Mouse (Mus musculus) ES-E14 (cell line): Measurements from ENCODE around the gene Cep72. TPM values are rescaled to one million over a fixed set of nuclear protein-coding genes. Genes with fewer than 3 reads are reported as not detected.

ENCODE experiments used
- DNase-seq: peaks from one replicate; pipeline ENCODE4 v3.0.0-alpha.2; 2013; ENCODE audit warnings: low read depth, low spot score
- H3K27ac ChIP-seq: 2 replicates; pipeline ENCODE4 v1.5.1; 2012; ENCODE audit warnings: low read depth, mild to moderate bottlenecking, low read length, moderate library complexity, mixed read lengths; ENCODE audit not compliant: poor library complexity, insufficient read depth, severe bottlenecking
- H3K36me3 ChIP-seq: 2 replicates; pipeline ENCODE4 v1.6.1; 2012; ENCODE audit warnings: mild to moderate bottlenecking, low read length, moderate library complexity, mixed read lengths; ENCODE audit not compliant: control insufficient read depth, poor library complexity, insufficient read depth, severe bottlenecking
- H3K4me1 ChIP-seq, 2 experiments: fragments of 150-350 bp in 1 of 2; sonication (generic) in 1 of 2; 2 replicates each; pipeline ENCODE4 v1.6.1; 2012; ENCODE audit warnings: low read length in 2 of 2, mild to moderate bottlenecking in 1 of 2, mixed read lengths in 1 of 2; ENCODE audit not compliant: control insufficient read depth in 2 of 2, insufficient read depth in 2 of 2, poor library complexity in 1 of 2
- H3K4me3 ChIP-seq, 2 experiments: fragments of 150-350 bp in 1 of 2; sonication (generic) in 1 of 2; 2 replicates each; pipeline ENCODE4 v1.5.1; 2012; ENCODE audit warnings: low read length in 2 of 2, low read depth in 1 of 2, mild to moderate bottlenecking in 1 of 2, mixed read lengths in 1 of 2; ENCODE audit not compliant: insufficient read depth in 1 of 2, poor library complexity in 1 of 2, severe bottlenecking in 1 of 2
- H3K9ac ChIP-seq: 2 replicates; pipeline ENCODE4 v1.6.1; 2012; ENCODE audit warnings: low read depth, mild to moderate bottlenecking, low read length, mixed read lengths; ENCODE audit not compliant: poor library complexity, insufficient read depth, severe bottlenecking
- H3K9me3 ChIP-seq: fragments of 150-350 bp; sonication (generic); 2 replicates; pipeline ENCODE4 v1.6.1; 2012; ENCODE audit warnings: low read depth, mild to moderate bottlenecking, low read length; ENCODE audit not compliant: control insufficient read depth, insufficient read depth
- CHD2 ChIP-seq: IDR thresholded peaks from 2 replicates; pipeline ENCODE4 v1.6.1; 2014; ENCODE audit warnings: mild to moderate bottlenecking, low read depth, low read length, inconsistent platforms
- HCFC1 ChIP-seq: IDR thresholded peaks from 2 replicates; pipeline ENCODE4 v1.6.1; 2012; ENCODE audit warnings: low read length, inconsistent platforms, borderline replicate concordance; ENCODE audit not compliant: insufficient read depth
- MAFK ChIP-seq: IDR thresholded peaks from 2 replicates; pipeline ENCODE4 v1.6.1; 2014; ENCODE audit warnings: mild to moderate bottlenecking, low read depth, low read length, inconsistent platforms; ENCODE audit not compliant: insufficient read depth
- ZC3H11A ChIP-seq: IDR thresholded peaks from 2 replicates; pipeline ENCODE4 v1.6.1; 2012; ENCODE audit warnings: low read depth, mild to moderate bottlenecking, inconsistent platforms, low read length, borderline replicate concordance
- ZNF384 ChIP-seq: IDR thresholded peaks from 2 replicates; pipeline ENCODE4 v1.6.1; 2012; ENCODE audit warnings: low read depth, low read length, inconsistent platforms
- in situ Hi-C, 2 experiments: fragments of 600-800 bp; cut with MboI; formaldehyde crosslinking; loops; one replicate each; pipeline ENCODE4 v1.15.1; 2025; ENCODE audit warnings: low sequenced_read_pairs in 2 of 2, inconsistent platforms in 1 of 2; ENCODE audit not compliant: unreplicated experiment in 2 of 2
- total RNA-seq: library from RNA; depleted of rRNA; stranded (reverse); fragments of 300-350 nt; gene quantifications from 2 replicates; pipeline ENCODE4 v1.2.3, GENCODE M21; 2012

Cep72 gene
- total RNA-seq, 1 experiment, result 7.6 TPM

DNA sequence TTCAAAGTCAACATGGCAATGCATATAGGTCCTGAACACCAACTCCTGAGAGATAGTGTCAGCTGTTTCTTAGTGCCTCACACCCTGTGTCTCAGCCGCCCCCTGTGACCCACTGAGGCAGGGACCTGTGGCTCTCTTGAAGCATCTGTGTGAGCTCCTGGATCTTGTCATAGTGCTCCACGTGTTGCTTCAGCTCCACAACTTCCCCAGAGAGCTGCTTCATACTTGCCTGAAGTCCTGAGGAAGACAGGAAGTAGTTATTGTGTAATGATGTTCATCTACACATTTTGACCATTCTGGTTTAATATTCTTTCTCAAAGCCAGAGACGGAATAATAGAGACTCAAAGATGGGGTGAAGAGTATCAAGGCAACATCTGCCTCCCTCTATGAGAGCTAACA is 22.2 kb downstream of the Cep72 start:
- H3K36me3 ChIP-seq, result peaks cover 18% of the 10 kb centered on the region
- H3K9ac ChIP-seq, result no peak overlapping the region
- DNase-seq, result no peak
- H3K4me3 ChIP-seq, result no peak overlapping the region
- no peaks in the 10 kb centered on the region for H3K9me3 ChIP-seq
- in situ Hi-C loops, result no loop called here
- no peaks in the 10 kb centered on the region for H3K4me1 ChIP-seq
- no peak overlapping the region for H3K27ac ChIP-seq
- no peak for TF ChIP-seq HCFC1
- no peak for TF ChIP-seq CHD2
- no peak for TF ChIP-seq ZNF384

DNA sequence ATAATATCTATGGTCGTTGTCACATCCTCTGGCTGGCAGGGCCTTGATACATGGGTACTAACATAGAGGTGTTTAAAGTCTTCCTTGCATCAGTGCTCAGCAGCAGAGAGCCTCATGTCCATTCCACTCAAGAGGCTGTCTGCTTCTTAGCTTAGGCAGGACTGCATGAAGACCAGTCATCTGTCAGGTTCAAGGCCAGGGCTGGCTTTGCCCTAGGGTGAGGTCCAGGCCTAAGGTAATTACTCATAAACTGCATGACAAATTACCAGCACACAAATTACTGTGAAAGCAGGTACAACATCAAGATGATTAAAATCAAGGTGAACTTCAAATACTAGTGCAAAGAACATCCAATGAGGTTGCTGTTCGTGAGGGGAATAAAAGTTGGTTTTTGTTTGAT is 26.3 kb downstream of the Cep72 start:
- in situ Hi-C loops, result no loop called here
- H3K36me3 ChIP-seq, result peaks cover 12% of the 10 kb centered on the region
- DNase-seq, result no peak
- TF ChIP-seq CHD2 (no peak), MAFK (no peak), ZNF384 (no peak), ZC3H11A (no peak), HCFC1 (no peak)
- H3K4me1 ChIP-seq, result no peaks in the 10 kb centered on the region
- no peak overlapping the region for H3K9ac ChIP-seq
- no peak overlapping the region for H3K4me3 ChIP-seq
- H3K27ac ChIP-seq, result no peak overlapping the region
- H3K9me3 ChIP-seq, result no peaks in the 10 kb centered on the region

DNA sequence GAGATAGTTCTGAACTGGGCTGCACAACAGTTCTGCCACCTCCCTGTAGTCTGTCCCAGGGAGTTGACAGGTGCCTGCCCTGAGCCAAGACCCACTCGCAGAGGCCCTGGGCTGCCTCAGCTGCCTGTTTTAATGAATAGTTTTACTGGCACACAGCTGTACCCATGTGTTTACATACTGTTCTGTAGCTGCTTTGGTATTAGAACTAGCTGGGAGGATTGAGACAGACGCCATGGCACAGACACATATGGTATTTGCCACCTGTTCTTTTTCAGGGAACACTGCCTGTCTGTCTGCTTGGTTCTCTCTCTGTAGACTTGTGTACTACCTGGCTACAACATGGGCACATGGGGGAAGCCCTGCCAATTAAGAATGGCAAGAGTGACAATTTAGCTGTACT is 27.3 kb downstream of the Cep72 start:
- no peak overlapping the region for H3K27ac ChIP-seq
- TF ChIP-seq ZNF384 (no peak), MAFK (no peak), HCFC1 (no peak)
- no peaks in the 10 kb centered on the region for H3K9me3 ChIP-seq
- in situ Hi-C loops, result no loop called here
- H3K4me3 ChIP-seq, result no peak overlapping the region
- H3K4me1 ChIP-seq, result no peaks in the 10 kb centered on the region
- no peak for DNase-seq
- peaks cover 10% of the 10 kb centered on the region for H3K36me3 ChIP-seq
- no peak overlapping the region for H3K9ac ChIP-seq

DNA sequence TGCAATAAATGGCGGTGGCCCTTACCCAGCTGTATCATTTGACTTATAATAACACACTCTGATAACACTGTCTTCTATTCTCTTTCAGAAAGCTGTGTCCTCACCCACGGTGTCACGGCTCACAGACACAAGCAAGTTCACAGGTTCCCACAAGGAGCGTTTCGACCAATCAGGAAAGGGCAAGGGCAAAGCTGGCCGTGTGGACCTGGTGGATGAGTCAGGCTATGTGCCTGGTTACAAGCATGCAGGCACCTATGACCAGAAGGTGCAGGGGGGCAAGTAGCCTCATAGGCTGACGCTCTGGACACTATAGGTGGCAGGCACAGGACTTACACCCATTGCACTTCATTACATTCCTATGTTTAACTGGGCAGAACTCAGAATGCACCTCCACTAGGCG is 31.0 kb downstream of the Cep72 start:
- no peaks in the 10 kb centered on the region for H3K36me3 ChIP-seq
- H3K4me1 ChIP-seq, result no peaks in the 10 kb centered on the region
- in situ Hi-C loops, result no loop called here
- H3K4me3 ChIP-seq, result no peak overlapping the region
- TF ChIP-seq ZNF384 (no peak), ZC3H11A (no peak), HCFC1 (no peak), MAFK (no peak), CHD2 (no peak)
- no peaks in the 10 kb centered on the region for H3K9me3 ChIP-seq
- H3K9ac ChIP-seq, result no peak overlapping the region
- no peak for DNase-seq
- H3K27ac ChIP-seq, result no peak overlapping the region

DNA sequence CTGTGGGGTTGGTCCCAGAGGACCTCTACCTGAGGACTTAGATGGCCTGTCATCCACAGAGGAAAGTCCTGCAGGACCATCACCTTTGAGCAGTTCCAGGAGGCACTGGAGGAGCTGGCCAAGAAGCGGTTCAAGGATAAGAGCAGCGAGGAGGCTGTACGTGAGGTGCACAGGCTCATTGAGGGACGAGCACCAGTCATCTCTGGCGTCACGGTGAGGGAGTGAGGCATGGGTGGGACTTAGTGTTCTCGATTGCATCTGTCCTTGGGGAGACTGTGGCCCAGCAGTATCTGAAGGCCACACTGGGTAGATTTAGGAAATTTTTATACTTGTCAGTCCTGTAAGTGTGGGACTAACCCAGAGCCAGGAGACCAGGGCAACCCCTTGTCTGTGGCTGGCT is 31.4 kb downstream of the Cep72 start:
- no peak overlapping the region for H3K4me3 ChIP-seq
- DNase-seq, result no peak
- no peaks in the 10 kb centered on the region for H3K9me3 ChIP-seq
- H3K27ac ChIP-seq, result no peak overlapping the region
- H3K36me3 ChIP-seq, result no peaks in the 10 kb centered on the region
- no peaks in the 10 kb centered on the region for H3K4me1 ChIP-seq
- in situ Hi-C loops, result no loop called here
- TF ChIP-seq ZC3H11A, result no peak
- TF ChIP-seq ZNF384, result no peak
- no peak for TF ChIP-seq MAFK
- H3K9ac ChIP-seq, result no peak overlapping the region
